Mouse (Mus musculus) frontal cortex, adult (tissue): ENCODE results near the gene Mmp9.

ENCODE experiments used
- ATAC-seq: cut with Nextera tagmentation; 2 replicates; pipeline ENCODE4 v1.9.2; 2017; ENCODE audit warnings: mild to moderate bottlenecking, moderate library complexity, mixed read lengths; ENCODE audit not compliant: low TSS enrichment

Gene Mmp9

DNA sequence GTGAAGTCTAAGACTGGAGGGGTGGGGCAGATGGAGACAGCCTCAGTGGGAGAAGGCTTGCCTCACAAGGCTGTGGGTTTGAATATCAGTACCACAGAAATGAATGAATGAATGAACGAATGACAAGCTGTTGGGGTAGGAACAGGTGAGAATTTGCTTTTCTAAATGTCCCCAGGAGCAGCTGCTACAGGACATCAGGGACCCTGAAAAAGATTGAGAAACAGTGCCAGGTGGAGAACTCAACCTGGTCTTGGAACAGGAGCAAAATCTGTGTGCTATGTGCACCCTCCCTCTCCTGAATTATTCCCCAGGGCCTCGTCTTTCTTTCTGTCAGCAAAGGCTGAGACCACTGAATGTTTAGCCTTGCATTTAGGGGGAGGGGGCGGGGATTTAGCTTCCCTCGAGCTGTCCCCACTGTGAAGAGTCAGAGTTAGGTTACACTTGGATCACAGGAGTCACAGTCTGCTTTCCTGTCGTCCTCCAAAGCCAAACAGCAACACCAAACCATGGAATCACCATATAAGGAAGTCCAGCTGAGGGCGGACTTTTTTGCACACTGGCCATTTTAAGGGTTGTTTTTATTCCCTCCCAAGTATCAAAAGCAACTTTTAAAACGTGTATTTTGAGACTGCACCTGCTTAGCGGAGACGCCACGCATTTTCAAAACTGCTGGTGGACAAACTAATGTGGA lies at the start of gene Mmp9:
Mmp9 (plus strand) TSS at position 641 of the 691 bp plus-strand sequence.
- no peak for ATAC-seq

DNA sequence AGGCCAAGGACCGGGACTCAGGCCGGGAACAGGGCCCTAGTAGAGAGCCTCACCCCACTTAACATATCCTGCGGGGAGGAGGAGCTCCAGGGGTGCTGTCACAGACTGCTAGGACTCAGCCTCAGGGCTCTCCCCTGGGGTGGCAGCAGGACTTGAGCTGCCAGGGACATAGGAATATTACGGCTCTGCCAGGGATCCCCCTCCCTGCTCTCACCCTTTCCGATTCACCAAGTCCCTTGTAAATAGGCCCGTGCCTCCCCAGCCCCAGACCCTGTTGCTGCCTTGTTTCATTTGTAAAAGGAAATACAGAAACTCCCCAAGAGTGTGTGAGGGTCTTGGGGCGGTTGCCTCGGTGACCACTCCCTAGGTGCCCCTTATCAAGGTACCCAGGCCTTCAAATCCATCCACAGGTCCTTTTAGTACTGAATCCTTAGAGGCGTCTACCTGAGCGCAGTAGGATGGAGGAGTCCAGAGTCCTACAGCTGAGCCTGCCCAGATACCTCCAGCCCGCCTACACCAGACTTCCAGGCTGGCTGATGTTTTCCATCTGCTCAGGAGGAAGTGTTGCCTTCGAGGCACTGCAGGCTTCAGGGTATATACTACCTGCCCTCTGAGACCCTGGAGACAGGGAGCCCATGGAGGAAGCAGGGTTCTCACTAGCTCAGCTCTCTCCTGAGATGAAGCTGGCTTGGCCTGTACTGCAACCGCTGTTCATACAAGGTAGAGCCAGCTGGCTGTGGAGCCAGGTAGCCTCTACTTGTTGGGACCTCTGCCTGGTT lies 49.3 kb upstream of the Mmp9 start:
- ATAC-seq: no peak

DNA sequence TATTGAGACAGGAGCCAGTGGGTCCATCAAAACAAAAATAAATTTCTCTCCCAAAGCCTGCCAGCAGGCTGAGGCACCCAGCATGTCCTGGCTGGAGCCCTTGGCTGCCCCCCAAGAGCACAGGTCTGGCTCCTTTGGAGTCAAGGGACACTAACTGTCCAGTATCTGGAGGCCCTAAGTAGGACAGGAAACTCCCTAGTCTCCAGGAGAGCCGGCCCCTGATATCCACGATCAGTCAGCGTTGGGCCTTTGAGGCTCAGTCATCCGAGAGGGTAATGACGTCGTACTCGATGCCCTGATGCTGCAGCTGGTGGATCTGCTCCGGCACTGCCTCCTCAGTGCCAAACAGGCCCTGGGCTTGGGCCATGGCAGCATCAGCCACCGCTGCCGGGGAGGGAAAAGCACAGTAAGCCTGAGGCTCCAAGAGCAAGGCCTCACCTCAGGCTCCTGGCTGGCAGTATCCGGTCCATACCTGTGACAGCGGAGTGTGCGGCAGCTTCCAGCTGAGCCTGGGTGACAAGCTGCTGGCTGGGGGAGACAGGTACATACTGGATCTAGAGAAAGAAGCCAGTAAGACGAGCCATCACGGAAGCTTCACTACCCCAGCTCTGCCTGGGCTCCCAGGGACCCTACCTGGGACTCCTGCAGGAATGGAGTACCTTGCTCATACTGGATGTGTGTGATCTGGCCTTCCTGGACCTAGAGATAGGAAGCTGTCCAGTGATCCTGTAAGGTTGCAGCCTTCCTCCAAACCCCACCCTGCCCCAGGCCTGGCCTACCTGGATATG lies 48.5 kb upstream of the Mmp9 start:
- no peak; the same call in 1 of the 2 replicates for ATAC-seq

DNA sequence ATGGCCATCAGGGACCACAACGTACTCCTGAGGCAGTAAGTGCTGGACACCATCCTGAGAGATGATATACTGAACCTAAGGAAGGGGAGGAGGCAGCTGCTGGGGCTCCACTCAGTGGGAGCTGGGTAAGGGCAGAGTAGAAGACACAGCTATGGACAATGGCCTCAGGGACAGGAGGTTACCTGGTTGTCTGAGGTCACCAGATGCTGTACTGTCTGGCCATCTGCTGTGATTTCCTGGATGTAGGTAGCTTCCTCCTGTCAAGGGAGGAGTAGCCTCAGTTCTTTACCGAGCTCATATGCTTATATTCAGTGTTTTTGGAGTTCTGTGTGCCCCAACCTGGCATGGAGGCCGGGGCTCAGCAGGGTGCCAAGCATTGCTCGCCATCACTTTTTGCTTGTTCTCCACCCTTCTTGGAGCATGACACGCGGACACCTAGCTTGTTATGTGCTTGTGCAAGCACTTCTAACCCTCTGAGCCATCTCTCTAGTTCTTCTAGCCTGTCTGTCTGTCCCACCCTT lies 47.8 kb upstream of the Mmp9 start:
- no peak for ATAC-seq

DNA sequence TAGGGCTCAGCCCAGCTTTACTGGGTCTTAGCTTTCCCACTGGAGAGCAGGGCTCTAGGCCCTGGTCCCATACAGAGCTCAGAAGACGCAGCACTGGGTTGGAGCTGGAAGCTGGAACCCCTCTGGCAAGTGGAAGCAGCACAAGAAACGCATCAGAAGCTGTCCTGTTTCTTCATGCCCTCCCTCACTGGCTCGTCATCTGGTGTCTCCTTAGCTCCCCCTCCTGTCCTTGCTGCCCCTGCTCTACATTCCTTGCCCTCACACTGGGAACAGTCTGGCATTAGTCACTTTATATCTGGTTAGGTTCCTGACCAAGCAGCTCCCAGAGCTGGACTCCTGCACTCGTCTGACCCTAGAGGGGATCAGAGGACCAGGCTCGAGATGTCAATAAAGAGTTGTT lies 46.5 kb upstream of the Mmp9 start:
- no peak for ATAC-seq

DNA sequence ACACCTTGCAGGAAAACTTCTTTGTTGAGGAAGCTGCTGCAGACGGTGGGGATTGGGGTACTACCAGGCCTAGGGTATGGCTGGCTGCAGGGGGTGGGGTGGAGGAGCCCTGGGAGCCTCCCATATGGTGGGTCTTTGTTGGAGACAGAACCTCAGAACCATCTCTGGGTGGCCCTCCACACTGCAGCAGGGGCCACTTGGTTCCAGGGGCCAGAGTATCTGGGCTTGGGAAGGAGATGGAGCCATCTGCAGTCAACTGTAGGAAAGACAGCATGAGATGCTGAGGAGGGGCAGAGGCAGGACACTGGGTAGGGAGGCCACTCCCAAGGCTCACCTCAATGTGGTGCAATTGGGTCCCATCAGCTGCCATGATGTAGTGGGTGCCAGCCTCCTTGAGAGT lies 45.9 kb upstream of the Mmp9 start:
- no peak for ATAC-seq

DNA sequence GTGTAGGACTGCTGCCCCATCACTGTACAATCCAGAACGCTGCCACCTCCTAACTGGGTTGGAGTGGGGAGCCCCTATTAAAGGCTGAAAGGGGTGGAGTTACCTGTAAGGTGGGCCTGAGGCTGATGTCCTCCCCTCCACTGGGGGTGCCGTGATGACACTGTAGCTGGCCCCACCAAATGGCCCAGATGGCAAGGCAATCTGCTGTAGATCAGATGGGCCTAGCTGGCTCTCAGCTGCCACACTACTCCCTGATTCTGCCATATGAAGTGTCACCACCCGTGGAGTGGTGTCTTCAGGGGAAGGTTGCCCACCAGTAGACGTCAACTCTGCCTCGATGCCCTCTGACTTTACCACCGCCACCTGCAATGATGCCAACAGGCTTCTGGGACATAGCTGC lies 44.7 kb upstream of the Mmp9 start:
- ATAC-seq: no peak

DNA sequence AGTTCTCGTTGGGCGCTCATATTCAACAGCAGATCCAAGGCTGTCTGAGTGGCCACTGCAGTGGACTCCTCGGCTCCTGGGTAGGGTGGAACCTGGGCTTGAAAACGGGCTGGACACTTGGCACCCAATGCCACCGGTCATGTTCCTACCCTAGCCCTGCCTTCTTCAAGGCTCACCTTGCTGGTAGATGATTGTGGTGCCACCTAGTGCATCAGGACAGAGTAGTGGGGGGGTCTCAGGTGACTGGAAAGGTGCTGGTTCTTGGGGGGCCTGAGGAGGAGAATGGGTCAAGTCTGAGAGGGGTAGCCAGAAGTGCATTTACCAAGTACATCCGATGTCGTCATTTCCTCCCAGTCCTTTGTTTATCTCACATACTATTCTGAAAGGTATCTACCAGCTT lies 42.6 kb upstream of the Mmp9 start:
- no peak for ATAC-seq

DNA sequence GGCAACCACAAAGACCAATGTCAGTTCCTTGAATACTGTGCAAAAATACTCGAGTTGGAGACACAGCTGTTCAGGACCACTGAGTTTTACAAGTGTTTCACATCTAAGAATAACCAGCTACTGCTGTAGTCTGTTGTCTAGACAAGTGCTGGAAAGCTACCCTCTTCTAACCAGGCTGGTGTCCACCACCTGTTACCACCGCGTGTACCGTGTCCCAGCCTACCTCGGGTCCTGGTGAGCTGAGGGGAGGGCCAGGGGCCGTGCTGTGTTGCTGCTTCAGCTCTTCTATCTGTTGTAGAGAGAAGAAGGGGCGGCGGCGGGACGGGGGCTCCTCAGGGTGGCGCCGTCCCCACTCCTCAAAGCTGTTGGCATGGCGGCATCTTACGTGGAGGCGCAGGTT lies 41.5 kb upstream of the Mmp9 start:
- no peak for ATAC-seq

DNA sequence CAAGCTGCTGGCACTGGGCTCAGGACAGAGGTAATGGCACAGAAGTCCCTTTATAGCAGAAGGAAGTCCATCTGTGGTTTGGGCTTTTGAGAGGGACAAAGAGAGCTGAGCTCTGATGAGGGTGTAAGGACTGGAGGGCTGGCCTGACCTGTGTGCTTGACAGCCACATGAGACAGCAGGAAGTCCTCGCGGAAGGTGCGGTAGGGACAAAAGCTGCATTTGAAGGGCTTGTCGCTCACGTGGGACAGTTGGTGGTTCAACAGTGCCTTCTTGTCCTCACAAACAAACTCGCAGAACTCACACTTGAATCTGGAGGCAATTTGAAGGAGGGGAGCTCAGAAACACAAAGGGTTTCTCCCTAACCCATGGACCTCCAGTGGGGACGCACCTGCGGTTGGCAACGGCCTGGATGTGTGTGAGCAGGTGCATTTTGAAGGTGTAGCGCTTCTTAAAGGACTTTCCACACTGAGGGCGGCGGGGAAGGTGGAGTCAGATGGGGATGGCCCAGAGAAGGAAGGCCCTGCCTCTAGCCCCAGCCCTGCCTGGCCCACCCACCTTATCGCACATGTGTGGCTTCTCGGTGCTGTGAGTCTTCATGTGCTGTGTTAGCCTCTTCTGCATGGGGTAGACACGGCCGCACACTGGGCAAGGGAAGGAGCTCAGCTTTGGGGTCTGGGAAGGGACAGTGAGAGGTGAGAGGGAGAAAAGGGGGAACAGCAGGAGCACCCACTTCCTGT lies 40.7 kb upstream of the Mmp9 start:
- no peak for ATAC-seq

DNA sequence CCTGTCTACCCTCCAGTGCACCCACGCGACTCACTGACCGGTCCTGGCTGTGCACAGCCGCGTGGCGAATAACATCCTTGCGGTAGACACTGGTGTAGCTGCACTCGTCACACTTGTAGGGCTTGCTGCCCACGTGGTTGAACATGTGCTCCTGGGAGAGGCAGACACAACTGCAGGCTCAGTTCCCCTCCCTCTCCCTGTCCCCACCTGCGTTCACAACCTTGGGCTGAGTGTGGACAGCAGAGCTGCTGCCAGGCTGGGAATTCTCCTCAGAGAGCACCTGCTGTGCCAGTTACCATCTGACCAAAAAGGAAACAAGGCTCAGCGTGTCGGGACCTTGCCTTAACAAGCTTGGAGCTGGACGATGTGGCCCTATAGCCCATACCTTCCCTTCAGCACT lies 39.2 kb upstream of the Mmp9 start:
- no peak for ATAC-seq

DNA sequence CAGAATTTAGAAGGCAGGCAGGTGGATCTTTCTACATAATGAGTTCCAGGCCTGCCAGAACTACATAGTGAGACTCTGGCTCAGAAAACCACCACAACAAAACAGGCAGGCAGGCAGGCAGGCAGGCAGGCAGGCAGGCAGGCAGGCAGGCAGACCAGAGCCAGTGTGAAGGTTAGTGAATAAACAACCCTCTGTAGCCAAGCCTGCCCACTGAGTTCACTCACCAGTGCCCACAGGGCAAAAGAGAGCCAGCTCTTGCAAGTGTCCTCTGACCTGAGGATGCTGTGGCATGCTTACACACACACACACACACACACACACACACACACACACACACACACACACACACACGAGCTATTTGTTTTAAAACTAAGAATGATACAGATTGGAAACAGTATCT lies 37.1 kb upstream of the Mmp9 start:
- ATAC-seq: no peak

DNA sequence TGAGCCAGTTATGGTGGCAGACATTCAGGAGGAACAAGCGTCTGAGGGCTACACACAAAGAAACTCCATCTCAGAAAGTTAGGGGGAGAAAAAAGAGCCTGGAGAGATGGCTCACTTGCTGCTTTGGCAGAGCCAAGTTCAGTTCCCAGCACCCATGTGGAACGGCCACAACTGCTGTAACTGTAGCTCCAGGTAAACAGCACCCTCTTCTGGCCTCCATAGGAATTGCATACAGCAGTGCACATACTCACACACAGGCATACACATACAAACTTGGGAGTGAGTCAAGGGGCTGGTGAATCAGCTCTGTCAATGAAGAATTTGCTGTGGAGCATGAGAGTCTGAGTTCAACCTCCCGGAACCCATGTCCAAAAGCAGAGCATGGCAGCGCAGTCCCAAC lies 34.5 kb upstream of the Mmp9 start:
- no peak for ATAC-seq

DNA sequence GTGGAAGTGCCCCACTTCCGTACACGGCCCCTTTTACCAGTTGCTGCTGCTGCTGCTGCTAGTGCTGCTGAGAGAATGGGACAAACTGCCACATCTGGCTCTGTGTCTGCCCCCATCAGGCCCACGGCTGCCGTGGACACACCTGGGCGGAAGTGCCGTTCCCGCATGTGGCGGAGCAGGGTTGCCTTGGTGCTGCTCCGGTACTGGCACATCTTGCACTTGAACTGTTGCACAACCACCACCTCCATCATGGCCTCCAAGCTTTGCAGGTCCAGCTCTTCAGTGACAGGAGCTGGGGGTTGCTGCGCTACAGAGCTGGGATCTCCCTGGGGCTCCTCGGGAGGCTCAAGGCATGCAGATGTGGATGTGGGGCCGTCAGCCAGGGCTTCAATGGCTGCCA lies 33.1 kb upstream of the Mmp9 start:
- no peak for ATAC-seq

DNA sequence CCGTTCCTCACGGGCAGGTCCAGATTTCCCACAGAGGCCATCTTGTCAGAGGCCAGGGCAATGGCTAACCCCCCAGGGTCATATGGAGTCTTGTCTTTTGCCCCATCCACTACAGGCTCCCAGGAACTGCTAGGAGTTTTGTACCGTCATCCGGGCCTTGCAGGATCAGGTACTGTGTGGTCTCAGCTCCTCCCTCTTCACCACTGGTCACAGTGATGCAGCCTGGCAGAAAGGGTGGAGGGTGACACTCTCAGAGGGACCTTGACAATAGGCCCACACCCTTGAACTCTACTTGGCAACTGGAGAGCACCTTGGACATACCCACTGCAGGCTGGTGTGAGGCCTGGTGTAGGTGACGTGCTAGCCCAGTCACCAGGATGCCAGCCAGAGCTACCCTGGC lies 32.6 kb upstream of the Mmp9 start:
- no peak for ATAC-seq

DNA sequence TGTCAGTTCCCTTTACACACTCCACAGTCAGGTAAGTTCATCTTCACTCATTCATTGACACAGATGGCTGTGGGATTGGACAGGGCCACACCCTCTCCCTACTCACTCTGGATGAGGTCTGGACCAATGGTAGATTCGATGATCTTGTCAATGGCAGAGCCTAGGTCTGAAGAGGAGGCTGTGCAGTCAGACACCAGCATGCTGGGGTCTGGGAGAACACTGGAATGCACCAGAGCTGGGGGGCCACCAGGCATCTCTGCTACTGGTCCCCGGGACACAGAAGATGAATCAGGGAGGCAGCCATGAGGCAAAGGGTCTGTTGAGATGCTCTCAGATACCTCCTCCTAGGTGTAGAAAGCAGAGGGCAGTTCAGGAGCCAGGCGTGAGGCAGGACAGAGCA lies 31.5 kb upstream of the Mmp9 start:
- no peak for ATAC-seq

DNA sequence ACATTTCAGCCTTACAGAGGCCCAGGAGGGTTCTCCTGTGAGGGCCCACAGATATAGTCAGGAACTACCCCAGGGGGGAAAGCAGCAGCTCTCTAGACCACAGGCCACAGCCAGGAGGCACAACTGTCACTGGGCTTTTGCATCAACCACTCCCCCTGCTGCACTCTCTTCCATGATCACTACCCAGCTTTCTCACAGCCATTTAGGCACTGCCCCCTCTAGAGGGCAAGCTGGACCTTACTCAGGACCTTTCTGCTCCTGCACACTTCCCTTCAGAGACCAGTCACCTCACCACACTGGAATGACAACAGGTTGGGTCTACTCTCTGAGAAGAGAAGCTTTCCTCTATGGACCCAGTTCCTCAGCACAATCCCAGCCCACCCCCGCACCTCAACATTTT lies 31.0 kb upstream of the Mmp9 start:
- no peak for ATAC-seq

DNA sequence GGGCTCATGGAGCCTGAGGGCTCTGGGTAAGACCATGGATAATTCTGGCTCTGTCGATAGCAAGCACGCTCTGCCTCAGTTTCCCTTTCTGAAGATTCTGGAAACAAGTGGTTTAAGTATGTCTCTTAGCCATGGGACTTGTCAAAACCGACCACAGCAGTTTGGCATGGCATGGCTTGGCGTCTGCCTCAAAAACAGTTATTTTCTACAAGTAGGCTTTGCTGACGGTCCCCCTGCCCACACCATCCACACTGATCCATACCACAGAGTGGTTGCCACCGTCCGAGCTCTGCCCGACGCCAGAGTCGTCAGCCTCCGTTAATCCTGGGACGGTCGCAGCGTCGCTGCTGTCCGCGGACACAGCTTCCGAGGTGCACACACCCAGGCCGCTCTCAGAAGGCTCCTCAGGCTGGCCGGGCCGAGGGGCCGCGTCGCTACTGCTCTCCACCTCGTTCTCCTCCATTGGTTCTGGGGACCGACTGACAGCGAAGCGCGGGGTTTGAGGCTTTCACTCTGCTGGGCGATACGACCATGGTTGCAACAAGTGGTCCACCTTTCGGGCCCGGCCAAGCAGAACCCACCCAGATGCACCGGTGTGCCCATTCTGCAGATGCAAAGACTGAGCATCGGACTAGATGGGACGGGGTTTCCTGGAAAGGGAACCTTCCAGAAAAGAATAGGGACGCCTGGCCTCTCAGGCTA lies 30.1 kb upstream of the Mmp9 start:
- 0 out of 2 replicates have a peak, but pooled peaks have one; percentile 4 for ATAC-seq

DNA sequence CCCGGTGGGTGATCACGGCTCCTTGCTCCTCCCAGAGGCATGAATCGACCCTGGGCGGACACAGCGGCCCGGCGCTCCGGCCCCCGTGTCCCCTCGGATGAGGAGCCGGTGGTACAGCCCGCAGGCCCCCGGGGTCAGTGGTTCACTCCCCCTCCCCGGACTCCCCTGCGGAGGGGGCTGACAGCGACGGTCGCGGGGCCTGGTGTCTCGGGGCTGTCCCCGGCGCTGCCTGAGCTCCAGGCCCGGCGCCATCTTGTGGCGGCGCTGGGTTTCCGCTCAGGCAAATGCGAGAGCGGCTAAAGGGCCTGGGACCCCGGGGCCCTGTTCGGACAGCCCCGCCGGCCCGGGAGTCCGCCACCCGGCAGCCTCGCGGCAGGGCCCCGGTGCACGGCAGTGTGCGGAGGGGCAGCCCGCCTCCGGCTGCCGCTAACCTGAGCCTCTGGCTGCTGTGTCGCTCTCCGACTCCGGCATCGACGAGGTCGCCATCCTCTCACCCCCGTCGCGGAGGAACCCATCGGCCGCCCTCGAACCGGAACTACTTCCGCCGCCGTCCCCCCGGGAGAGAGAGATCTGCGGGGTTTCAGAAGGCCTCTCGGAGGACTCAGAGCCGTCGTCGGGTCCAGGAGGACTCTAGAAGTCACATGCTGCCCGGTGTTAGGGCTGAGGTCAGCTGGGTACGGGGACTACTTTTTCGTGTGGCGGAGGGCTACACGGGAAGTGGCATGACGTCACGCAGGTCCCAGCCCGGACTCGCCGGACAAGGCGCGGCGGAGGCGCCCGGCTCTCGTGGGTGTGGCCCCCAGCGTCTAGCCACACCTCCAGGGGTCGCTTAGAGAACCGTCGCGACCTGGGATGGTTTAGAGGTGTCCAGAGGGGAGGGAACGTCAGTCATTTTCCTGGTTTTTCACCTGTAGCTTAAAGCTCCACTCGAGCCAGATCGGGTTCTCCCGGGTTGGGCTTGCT lies 29.2 kb upstream of the Mmp9 start, which contains the start of gene Zfp335:
Zfp335 (minus strand) TSS at position 672 of the 963 bp plus-strand sequence.
- ATAC-seq: peak; percentile 76

DNA sequence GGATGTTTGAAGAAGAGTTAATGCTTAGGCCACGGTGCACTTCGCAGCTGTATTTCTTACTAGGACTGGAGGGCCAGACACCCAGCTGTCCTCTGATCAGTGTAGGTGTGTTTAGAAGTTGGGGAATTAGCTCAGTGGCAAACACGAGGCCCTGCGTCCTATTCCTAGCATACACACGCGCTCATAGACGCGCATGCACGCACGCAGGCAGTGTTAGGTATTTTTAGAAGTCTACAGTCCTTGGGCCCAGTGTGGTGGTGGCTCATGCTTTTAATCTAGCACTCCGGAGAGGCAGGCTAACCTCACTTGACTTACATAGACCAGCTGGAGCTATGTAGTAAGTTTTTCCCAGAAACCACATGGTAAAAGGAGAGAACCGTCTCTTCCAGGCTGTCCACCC lies 28.4 kb upstream of the Mmp9 start:
- ATAC-seq: peak; percentile 56
